Mouse (Mus musculus) inflammation-experienced regulatory T-cells, adult 6 months (primary cell): Measurements from ENCODE around the gene Klrc3. TPM values are rescaled to one million over a fixed set of nuclear protein-coding genes. Genes with fewer than 3 reads are reported as not detected.
A peak's percentile ranks its signal among the peaks of the same experiment; 100 is the strongest.
"Not testable (repeated sequence)": the region's sequence is repeated elsewhere in the genome, so short reads cannot be mapped to it uniquely, and the experiment has no call there.

Experiments used
- ATAC-seq: one replicate; pipeline ENCODE4 v1.8.0; 2017
- polyA plus RNA-seq, 3 experiments: library from polyadenylated mRNA; unstranded; fragments of 100-300 nt; shearing (Covaris generic); gene quantifications; one replicate each; pipeline ENCODE4 v1.2.1; 2017

Klrc3 gene
- polyA plus RNA-seq = not detected

DNA sequence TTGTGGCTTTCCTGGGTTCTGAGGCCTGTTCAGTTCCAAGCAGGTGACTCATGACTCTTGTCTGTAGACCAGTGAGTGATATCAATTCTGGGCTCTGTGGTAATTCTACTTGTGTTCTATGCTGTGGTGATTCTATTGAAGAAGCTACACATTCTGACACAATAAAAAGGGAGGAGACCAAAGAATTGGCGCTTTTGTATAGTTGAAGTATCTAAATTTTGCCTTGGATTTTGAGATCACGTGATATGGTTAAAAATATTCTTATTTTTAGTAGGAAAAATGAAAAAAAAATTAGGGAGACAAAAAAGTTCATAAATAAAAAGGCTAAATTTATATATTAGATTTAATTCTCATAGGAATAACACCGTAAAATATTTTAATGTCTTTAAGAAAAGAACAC, at the start of gene Klrc3:
Gene Klrc3 (minus strand): TSS at position 101 of the 400 bp plus-strand sequence.
- not testable (repeated sequence) for ATAC-seq

DNA sequence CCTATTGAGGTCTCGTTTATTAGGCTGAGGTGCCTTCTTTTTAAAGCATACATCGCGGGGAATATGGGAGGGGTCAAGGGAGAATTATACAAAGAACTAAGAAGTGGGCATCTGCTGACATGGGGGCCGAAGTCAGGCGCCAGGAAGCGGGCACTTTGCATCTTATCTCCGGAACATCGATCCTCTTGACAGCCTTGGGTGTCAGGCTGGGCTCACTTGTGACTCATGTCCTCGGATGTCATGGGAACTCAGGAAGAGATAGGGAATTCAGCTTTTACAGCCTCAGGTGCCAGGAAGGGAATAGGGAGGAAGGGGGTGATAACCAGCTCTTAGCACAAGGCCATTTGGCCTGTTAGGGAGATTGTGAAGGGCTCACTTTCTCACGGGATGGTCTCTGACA, 48.3 kb upstream of the Klrc3 start:
- not testable (repeated sequence) for ATAC-seq

DNA sequence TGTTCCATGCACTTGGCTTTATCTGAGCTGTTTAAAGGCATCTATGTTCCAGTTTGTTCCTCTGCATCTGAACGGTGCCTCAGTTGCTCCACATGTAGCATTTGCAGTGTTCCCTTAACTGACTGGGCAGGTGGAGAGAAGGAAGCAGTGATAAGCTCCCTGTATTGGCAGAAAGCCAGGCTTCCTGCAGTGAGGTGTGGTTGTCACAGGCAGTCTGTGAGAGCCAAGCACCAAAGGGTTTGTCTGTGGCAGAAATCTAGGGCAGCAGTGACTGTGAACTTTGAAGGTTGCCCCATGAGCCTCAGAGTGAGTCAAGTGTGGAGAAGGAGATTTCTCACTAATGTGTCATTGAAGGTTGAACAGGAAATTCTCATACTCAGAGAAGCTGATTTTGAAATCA, 37.2 kb upstream of the Klrc3 start:
- ATAC-seq = no peak

DNA sequence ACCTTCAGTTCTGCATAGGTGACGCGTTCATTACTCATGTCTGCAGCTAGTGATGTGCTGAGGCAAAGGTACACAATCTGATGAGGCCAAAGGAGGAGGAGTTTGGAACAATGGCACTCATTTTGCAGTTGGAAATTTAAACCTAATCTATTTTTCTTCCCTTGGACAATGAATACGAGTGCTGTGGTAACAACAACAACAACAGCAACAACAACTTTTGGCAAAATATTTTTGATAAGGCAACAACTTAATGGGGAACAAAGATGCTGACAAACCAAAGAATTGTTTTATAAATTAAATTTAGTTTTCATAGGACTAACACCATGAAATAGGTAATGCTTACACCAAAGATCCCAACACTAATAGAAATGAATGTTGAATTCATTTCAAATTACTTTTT, 35.7 kb upstream of the Klrc3 start, which contains the start of gene Klrc1:
Gene Klrc1 (minus strand): TSS at position 101 of the 400 bp plus-strand sequence.
- ATAC-seq = no peak

DNA sequence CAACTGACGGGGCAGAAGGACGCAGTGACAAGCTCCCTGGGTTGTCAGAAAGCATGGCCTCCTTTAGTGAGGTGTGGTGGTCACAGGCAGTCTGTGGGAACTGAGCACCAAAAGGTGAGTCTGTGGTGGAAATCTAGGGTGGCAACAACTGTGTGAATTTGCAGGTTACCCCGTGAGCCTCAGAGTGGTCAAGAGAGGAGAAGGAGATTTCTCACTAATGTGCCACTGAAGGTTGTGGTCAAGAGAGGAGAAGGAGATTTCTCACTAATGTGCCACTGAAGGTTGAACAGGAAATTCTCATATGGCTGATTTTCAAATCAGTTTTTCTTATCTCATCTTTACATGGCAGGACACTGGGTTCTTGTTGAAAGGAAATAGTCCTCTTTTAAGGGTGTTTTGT, 18.2 kb upstream of the Klrc3 start:
- ATAC-seq = not testable (repeated sequence)

DNA sequence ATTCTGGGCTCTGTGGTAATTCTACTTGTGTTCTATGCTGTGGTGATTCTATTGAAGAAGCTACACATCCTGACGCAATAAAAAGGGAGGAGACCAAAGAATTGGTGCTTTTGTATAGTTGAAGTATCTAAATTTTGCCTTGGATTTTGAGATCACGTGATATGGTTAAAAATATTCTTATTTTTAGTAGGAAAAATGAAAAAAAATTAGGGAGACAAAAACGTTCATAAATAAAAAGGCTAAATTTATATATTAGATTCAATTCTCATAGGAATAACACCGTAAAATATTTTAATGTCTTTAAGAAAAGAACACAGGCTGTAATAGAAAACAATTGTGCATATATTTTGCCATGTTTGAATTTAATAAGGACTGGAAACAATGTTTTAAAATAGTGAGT, 17.5 kb upstream of the Klrc3 start, which contains the start of gene Klrc2:
Gene Klrc2 (minus strand): TSS at position 101 of the 400 bp plus-strand sequence.
- not testable (repeated sequence) for ATAC-seq

DNA sequence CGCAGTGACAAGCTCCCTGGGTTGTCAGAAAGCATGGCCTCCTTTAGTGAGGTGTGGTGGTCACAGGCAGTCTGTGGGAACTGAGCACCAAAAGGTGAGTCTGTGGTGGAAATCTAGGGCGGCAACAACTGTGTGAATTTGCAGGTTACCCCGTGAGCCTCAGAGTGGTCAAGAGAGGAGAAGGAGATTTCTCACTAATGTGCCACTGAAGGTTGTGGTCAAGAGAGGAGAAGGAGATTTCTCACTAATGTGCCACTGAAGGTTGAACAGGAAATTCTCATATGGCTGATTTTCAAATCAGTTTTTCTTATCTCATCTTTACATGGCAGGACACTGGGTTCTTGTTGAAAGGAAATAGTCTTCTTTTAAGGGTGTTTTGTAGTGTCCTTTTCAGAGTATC, 917 bp upstream of the Klrc3 start:
- not testable (repeated sequence) for ATAC-seq

DNA sequence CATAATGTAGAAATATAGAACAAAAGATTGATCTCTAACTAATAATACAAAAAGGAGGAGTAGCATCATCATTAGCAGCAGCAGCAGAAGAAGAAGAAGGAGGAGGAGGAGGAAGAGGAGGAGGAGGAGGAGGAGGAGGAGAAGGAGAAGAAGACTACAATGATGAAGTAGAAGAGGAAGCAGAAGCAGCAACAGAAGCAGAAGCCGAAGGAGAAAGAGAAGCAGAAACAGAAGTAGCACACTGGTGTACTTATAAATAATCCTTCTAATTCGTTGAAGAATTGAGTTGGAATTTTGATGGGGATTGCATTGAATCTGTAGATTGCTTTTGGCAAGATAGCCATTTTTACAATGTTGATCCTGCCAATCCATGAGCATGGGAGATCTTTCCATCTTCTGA, 12.1 kb downstream of the Klrc3 start:
- not testable (repeated sequence) for ATAC-seq

DNA sequence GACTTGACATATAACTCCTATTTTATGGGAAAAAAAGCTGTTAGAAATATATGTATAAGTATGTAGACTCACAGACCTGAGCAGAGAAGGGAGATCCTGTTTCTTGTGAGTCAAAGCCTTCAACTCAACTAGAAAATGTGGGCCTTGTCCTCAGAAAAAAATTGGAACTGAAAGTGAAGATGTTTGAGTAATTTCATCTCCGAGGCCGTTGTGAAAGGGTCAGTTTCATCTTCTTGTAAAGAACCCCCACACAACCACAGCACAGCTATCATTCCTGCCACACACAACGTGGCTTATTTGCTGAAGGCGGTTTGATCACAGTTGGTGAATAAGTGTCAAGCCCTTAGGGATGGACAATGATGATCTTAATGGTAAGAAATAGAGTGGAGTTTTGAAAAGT, 19.4 kb downstream of the Klrc3 start, which contains the start of gene Klrk1:
Gene Klrk1 (minus strand): TSS at position 130 of the 400 bp plus-strand sequence.
- no peak for ATAC-seq

DNA sequence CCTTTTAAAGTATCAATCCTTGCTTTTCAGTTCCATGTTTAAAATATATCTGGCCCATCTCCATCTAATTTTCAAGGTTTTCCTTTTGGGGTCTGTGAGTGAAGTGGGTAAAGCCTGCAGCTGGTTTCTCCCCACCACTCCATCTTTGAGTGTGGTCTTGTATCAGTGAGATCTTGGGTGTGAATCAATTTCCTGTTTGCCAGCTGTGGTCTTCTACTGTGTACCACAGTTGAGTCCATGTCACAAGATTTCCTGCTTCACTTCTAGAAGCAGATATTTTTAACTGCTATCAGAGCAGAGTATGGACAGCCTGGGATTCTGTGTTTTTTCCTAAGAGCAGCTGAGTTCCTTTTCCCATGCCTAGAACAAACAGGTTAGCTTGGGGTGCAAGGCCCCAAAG, 34.8 kb downstream of the Klrc3 start:
- ATAC-seq = peak; percentile 54

DNA sequence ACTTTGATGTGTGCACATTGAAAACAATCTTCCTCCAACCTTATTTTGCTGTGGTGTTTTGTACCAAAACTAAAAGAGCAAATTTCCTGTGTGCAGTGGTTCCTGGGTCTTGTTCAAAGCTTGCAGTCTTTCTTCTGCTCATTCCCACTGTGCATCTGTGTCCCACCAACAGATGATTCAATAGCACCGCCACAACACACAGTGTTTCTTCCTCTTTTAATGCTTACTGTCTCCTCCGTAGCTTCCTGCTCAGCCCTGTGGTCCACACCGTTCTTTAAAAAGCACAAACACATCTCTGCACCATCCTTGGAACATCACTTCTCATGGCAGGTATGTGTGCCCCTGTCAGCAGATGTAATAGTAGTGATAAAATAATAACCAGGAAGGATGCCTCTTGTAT, 51.6 kb downstream of the Klrc3 start, which contains the start of gene Klrd1:
Gene Klrd1 (plus strand): TSS at position 275 of the 400 bp plus-strand sequence.
- no peak for ATAC-seq

Other genes starting within 250 kb of the Klrc3 start
- gene Clec1b, start 246.0 kb downstream of the Klrc3 start, polyA plus RNA-seq = under 1 TPM in 1 of 3 experiments, not detected in 2; 0.26 TPM
- not detected for gene Clec9a, start 234.5 kb downstream of the Klrc3 start, polyA plus RNA-seq
- gene Clec1a, start 191.3 kb downstream of the Klrc3 start, polyA plus RNA-seq = not detected
- gene Olr1, start 136.2 kb downstream of the Klrc3 start, polyA plus RNA-seq = under 1 TPM in 1 of 3 experiments, not detected in 2; 0.25 TPM
- gene Tmem52b, start 130.8 kb downstream of the Klrc3 start, polyA plus RNA-seq = not detected
- gene Gabarapl1, start 110.2 kb downstream of the Klrc3 start, polyA plus RNA-seq = 10 to 100 TPM in 1 of 3 experiments, 1 to 10 TPM in 2; 8.0 to 10.5 (median 8.1) TPM
- gene Klre1, start 65.4 kb downstream of the Klrc3 start, polyA plus RNA-seq = under 1 TPM in 1 of 3 experiments, not detected in 2; 0.23 TPM
- gene Klrd1, start 51.6 kb downstream of the Klrc3 start, polyA plus RNA-seq = 1 to 10 TPM in 1 of 3 experiments, under 1 TPM in 1, not detected in 1; 0.66 to 7.8 TPM
- gene Klrk1, start 19.5 kb downstream of the Klrc3 start, polyA plus RNA-seq = 1 to 10 TPM in 1 of 3 experiments, under 1 TPM in 1, not detected in 1; 0.71 to 3.1 TPM
- gene Klrc2, start 17.4 kb upstream of the Klrc3 start, polyA plus RNA-seq = under 1 TPM in 1 of 3 experiments, not detected in 2; 0.39 TPM
- gene Klrc1, start 35.6 kb upstream of the Klrc3 start, polyA plus RNA-seq = 1 to 10 TPM in 1 of 3 experiments, not detected in 2; 4.8 TPM
- under 1 TPM in 1 of 3 experiments, not detected in 2; 0.73 TPM for gene Klri1, start 73.8 kb upstream of the Klrc3 start, polyA plus RNA-seq
- gene Klri2, start 97.1 kb upstream of the Klrc3 start, polyA plus RNA-seq = not detected
- gene Gm156, start 140.9 kb upstream of the Klrc3 start, polyA plus RNA-seq = not detected
- not detected for gene Gm17631, start 219.3 kb upstream of the Klrc3 start, polyA plus RNA-seq
- gene Klra17, start 233.3 kb upstream of the Klrc3 start, polyA plus RNA-seq = under 1 TPM in 1 of 3 experiments, not detected in 2; 0.82 TPM